Mouse (Mus musculus) lung, postnatal 25 days (tissue): ENCODE data around the gene Tmem232.
"Not testable (repeated sequence)": the region's sequence is repeated elsewhere in the genome, so short reads cannot be mapped to it uniquely, and the experiment has no call there.

Experiments
- DNase-seq: peaks from one replicate; pipeline ENCODE4 v3.0.0; 2022; ENCODE audit warnings: low spot score

The Tmem232 gene

DNA sequence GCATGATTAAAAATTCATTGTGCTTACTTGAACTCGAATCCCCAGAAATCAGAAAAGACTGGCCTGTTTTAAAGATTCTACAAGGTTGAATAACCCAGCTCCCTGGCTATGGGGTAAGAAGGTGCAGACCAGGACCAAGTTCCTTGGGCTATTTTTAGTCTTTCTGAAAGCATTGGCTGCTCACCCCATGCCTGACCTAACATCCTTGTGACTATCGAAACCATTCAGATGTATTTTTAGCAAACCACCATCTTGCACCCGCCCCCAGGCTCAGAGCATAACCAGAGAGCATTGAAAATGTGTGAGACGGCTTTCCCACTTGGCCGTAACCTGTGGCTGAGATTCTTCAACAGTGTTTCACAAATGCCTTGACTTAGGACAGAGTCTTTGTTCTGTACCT, 13.1 kb downstream of the Tmem232 start:
- DNase-seq = no peak

DNA sequence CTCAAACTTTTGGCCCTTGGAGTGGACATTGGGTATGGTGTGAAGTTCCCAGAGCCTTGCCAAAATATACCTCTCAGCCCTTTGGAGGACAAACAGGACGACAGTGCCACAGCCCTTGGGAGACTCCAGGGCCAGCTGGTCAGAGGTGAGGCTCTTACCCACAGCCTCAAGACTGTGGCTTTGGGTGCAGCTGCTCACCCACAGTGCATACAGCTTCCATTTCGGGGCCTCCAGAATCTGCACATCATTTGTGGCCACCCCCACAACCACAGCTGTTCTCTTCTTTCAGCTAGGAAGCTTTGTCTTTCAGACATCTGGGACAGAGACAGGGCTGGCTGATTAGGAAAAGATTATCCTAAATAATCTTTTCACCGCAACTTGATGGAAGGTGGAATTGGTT, 27.1 kb downstream of the Tmem232 start:
- no peak for DNase-seq

GRCm38 (mm10) chr17:65484654-65485053, 55.9 kb downstream of the Tmem232 start:
- DNase-seq = no peak

GRCm38 (mm10) chr17:65476747-65477146, 63.8 kb downstream of the Tmem232 start:
- DNase-seq = no peak

GRCm38 (mm10) chr17:65450818-65451217, 89.8 kb downstream of the Tmem232 start:
- DNase-seq = no peak

DNA sequence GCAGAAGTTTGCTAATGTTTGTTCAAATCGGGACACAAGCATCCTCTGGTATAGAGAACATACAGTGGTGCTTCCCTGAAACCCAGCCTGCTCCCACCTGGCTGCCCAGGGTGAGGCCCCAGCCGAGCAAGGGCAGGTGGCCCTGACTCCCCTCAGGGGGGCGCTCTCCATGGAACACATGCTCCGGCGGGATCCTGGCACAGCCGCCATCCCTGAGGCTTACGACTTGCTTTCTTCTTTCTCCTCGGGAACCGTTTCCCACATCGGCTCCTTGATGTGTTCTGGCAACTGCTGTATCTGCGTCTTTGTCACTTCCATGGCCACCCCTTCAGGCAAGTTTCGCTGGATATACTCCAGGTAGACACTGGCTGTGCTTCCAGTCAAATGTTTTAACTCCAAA, 102.7 kb downstream of the Tmem232 start:
- not testable (repeated sequence) for DNase-seq

- DNase-seq = no peak
Observed at GRCm38 (mm10) chr17:65419124-65419523, 121.5 kb downstream of the Tmem232 start.

DNA sequence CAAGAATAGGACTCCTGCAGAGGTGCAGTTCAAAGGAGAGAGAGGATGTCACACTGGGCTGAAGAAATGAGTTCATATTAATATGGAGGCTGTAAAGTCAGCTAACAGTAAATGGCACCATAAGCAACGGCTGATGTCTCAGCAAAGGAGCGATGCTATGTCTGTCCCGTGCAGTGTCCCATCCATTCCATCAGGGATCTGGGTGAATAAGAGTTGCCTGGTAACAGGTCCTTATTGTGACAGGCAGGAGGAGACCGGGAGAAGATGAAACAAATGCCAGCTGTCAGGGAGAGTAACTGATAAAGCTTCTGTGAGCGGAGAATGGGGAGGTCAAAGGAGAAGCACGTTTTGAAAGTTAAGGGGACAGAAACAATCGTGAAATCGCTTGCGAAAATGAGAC, 135.3 kb downstream of the Tmem232 start:
- no peak for DNase-seq

DNA sequence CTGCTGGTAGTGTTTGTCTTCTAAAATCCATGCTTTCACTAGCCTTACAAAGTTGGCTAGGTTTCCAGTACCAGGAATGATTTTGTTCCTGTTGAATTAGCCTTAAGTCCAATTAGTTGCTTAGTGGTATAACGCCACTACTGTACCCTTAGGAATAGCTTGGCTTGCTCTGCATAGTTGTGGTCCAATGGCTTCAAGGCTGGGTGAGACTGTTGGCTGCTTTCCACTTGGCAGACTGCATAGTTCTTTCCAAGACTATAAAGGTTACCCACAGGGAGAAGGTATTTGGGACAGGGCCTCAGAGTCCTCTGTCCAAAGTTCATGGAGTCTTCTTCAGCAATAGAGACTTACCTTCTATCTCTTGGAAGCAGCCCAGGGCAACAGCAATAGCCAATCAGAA, 139.7 kb downstream of the Tmem232 start:
- no peak for DNase-seq

DNA sequence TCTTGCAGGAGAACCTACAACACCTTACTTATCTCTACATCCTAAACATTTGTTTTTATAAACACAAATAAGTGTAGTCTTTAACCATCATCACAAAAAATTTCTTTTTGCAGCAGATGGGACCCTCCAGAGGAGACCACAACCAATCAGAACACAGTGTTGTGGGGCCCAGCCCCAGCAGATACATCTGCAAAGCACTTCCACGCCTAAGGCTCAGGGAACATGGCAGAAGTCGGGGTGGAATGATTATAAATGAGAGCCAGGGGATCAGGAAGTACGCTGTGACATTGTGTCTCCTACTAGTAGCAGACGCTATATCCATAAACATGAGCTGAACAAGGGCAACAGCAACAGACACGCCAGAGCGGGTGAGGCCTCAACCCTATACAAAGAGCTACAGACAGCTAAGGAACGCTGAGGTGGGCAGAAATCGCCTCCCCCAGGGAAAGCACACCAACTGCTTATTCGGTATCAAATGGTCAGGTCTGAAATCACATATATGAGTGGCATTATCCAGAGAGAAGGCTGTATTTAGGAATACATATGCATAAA, 156.1 kb downstream of the Tmem232 start:
- no peak for DNase-seq

DNA sequence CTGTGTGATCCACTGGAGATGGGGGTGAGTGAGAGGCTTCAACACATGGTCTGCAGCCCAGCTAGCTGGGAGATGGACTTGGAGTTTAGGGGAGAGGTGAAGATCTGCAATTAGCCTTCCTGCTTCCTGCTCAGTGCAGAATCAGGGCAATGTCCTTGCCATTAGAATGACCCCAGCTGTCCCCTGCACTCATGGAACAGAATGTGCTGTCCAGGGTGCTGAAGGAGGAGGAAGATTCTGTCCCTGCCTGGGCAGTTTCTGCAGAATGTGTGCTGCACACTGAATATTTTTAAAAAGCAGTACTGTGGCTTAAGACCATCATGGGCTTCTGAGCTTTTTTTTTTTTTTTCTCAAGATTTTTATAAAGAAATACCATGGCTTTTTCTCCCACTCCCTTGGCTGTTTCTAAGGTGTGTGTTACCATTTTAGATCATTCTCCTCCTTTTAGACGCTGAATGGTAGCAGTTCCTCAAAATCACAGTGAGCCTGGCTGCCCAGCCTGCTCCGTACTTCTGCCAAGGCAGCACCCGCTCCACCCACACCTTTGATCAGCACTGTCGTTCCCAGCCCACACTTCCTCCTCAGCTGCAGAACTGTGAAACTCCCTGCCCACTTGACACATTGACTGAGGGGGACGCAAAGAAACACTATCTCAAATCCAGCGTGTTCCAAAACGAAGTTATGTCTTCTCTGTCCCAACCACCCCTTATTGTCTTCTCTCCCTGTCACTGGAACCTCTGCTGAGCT, 170.4 kb downstream of the Tmem232 start:
- DNase-seq = no peak

GRCm38 (mm10) chr17:65365535-65366254, 174.9 kb downstream of the Tmem232 start:
- DNase-seq = no peak

GRCm38 (mm10) chr17:65351836-65352235, 188.7 kb downstream of the Tmem232 start:
- no peak for DNase-seq

GRCm38 (mm10) chr17:65340016-65340415, 200.6 kb downstream of the Tmem232 start:
- no peak for DNase-seq

GRCm38 (mm10) chr17:65330759-65331158, 209.8 kb downstream of the Tmem232 start:
- DNase-seq = no peak

GRCm38 (mm10) chr17:65325249-65325648, 215.3 kb downstream of the Tmem232 start:
- peak; percentile 2 for DNase-seq

- DNase-seq = no peak
Observed at GRCm38 (mm10) chr17:65320623-65321022, 220.0 kb downstream of the Tmem232 start.

GRCm38 (mm10) chr17:65299946-65300345, 240.6 kb downstream of the Tmem232 start:
- no peak for DNase-seq

GRCm38 (mm10) chr17:65297831-65298230, 242.8 kb downstream of the Tmem232 start:
- no peak for DNase-seq

DNA sequence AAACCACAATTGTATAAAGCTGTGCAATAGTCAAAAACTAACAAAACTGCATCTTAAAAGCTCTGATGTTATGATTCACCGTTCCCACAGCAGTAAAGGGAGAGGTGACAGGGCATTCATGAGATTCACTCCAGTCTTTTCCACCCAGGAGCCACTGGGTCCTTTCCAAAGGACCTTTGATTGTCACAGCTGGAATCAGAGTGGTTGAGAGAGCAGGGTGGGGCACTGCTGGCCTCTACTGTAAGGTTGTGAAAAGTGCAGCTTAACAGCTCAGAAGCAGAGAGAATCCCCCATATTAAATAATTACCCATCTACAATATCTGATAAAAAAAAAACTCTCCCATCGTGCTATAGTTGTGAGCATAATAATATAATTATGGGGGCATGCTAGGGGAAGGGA, 288.4 kb downstream of the Tmem232 start:
- DNase-seq = no peak

GRCm38 (mm10) chr17:65250261-65250660, 290.3 kb downstream of the Tmem232 start:
- DNase-seq = no peak

GRCm38 (mm10) chr17:65243716-65244115, 296.9 kb downstream of the Tmem232 start:
- no peak for DNase-seq

- DNase-seq = no peak
Observed at GRCm38 (mm10) chr17:65225347-65225916, 315.1 kb downstream of the Tmem232 start.
